Mouse (Mus musculus) MEL-GATA-1-ER (cell line): Measurements from ENCODE around the gene Irf2bp1.

ENCODE experiments used
- DNase-seq: peaks from one replicate; pipeline ENCODE4 v3.0.0-alpha.2; 2012; ENCODE audit warnings: low read depth; ENCODE audit errors: extremely low read depth

Gene Irf2bp1

GRCm38 (mm10) chr7:19003902-19004630, at the start of gene Irf2bp1:
Gene Irf2bp1, plus strand, starts transcription at chr7:19004044.
- peak; percentile 73 for DNase-seq

GRCm38 (mm10) chr7:18957569-18958383, 46.1 kb upstream of the Irf2bp1 start:
- no peak for DNase-seq

GRCm38 (mm10) chr7:18958384-18958766, 45.5 kb upstream of the Irf2bp1 start:
- no peak for DNase-seq

- no peak for DNase-seq
These were observed 44.4 kb upstream of the Irf2bp1 start for GRCm38 (mm10) chr7:18959446-18959845.

- DNase-seq: no peak
These were observed 41.6 kb upstream of the Irf2bp1 start for GRCm38 (mm10) chr7:18962171-18962792.

GRCm38 (mm10) chr7:18962795-18963194, 41.0 kb upstream of the Irf2bp1 start:
- DNase-seq: no peak

- no peak for DNase-seq
These were observed 40.5 kb upstream of the Irf2bp1 start for GRCm38 (mm10) chr7:18963294-18963843.

GRCm38 (mm10) chr7:18965312-18965711, 38.5 kb upstream of the Irf2bp1 start:
- DNase-seq: no peak

GRCm38 (mm10) chr7:18967603-18968002, 36.2 kb upstream of the Irf2bp1 start:
- no peak for DNase-seq

- DNase-seq: no peak
These were observed 32.9 kb upstream of the Irf2bp1 start for GRCm38 (mm10) chr7:18970956-18971355.

- DNase-seq: no peak
These were observed 25.5 kb upstream of the Irf2bp1 start for GRCm38 (mm10) chr7:18978381-18978780.

- DNase-seq: no peak
These were observed 17.3 kb upstream of the Irf2bp1 start for GRCm38 (mm10) chr7:18986503-18986902.

- no peak for DNase-seq
These were observed 16.7 kb upstream of the Irf2bp1 start, which contains the start of gene Nanos2 for GRCm38 (mm10) chr7:18987100-18987499. Gene Nanos2, plus strand, starts transcription at chr7:18987400.

GRCm38 (mm10) chr7:18987747-18988146, 16.1 kb upstream of the Irf2bp1 start:
- DNase-seq: no peak

GRCm38 (mm10) chr7:18988780-18989179, 15.1 kb upstream of the Irf2bp1 start:
- no peak for DNase-seq

- no peak for DNase-seq
These were observed 13.8 kb upstream of the Irf2bp1 start for GRCm38 (mm10) chr7:18989995-18990394.

GRCm38 (mm10) chr7:18990601-18991295, 13.1 kb upstream of the Irf2bp1 start, which contains the start of gene Mypop:
Gene Mypop, plus strand, starts transcription at chr7:18991245.
- peak; percentile 98 for DNase-seq

- DNase-seq: no peak
These were observed 12.1 kb upstream of the Irf2bp1 start for GRCm38 (mm10) chr7:18991660-18992293.

GRCm38 (mm10) chr7:18992294-18992675, 11.6 kb upstream of the Irf2bp1 start:
- no peak for DNase-seq

GRCm38 (mm10) chr7:18993036-18993435, 10.8 kb upstream of the Irf2bp1 start:
- DNase-seq: no peak

- no peak for DNase-seq
These were observed 5.0 kb upstream of the Irf2bp1 start for GRCm38 (mm10) chr7:18998835-18999234.
